ENCODE assay signal across 9 mouse cellular contexts in genomic region chr1:87879494-87880325, GRCm38 (mm10). TPM values are rescaled to one million over a fixed set of nuclear protein-coding genes. Genes with fewer than 3 reads are reported as not detected.
DNase-seq lines count a peak whose midpoint lies in the region; ATAC-seq lines count a peak whose summit lies in the region.
"Had no signal": no experiment of that assay in that cellular context is flagged by ENCODE, and none has a peak within 500 bp of the region (broad histone marks: within the 10 kb centered on the region; RNA-seq: fewer than 3 reads in every experiment).

No protein-coding gene starts in this region.

- H3K4me3 ChIP-seq in midbrain, embryonic 16.5 days (ENCODE audit: low read depth, low read length) = no peak overlapping the region
- no peak overlapping the region for H3K4me3 ChIP-seq in midbrain, embryonic 13.5 days (replicated peaks)
- H3K4me3 ChIP-seq in kidney, embryonic 15.5 days (replicated peaks) = no peak overlapping the region
- H3K4me3 ChIP-seq in liver, embryonic 11.5 days (ENCODE audit: low read depth, low read length) = no peak overlapping the region

- peak; percentile 91 to 92 for DNase-seq in cerebellum, postnatal 10 days
- peak; percentile 64 for DNase-seq in gonadal fat pad, adult 2 months (ENCODE audit: low read depth)
- DNase-seq in liver, embryonic 11.5 days (ENCODE audit: low spot score) = no peak
- peak; percentile 68 for DNase-seq in right cerebral cortex, postnatal 25 days
- no peak for DNase-seq in thymus, adult 18-20 months

- peak overlapping the region; percentile 39; the same call in 1 of the 2 replicates for H3K27ac ChIP-seq in midbrain, embryonic 16.5 days (ENCODE audit: low read length)
- no peak overlapping the region for H3K27ac ChIP-seq in midbrain, embryonic 13.5 days
- peak overlapping the region; percentile 89 for H3K27ac ChIP-seq in kidney, embryonic 15.5 days
- peak overlapping the region; percentile 32; the same call in 1 of the 2 replicates for H3K27ac ChIP-seq in liver, embryonic 11.5 days (ENCODE audit: low read depth, low read length)

- ATAC-seq in midbrain, embryonic 16.5 days = no peak
- ATAC-seq in midbrain, embryonic 13.5 days = no peak
- peak; percentile 86 for ATAC-seq in kidney, embryonic 15.5 days (replicated peaks; ENCODE audit: low FRiP score)
- no peak for ATAC-seq in liver, embryonic 11.5 days (replicated peaks; ENCODE audit: low FRiP score)

- no peaks in the 10 kb centered on the region for H3K27me3 ChIP-seq in midbrain, embryonic 16.5 days (ENCODE audit: control insufficient read depth, insufficient read depth, low read depth, low read length)
- no peaks in the 10 kb centered on the region for H3K27me3 ChIP-seq in midbrain, embryonic 13.5 days
- no peaks in the 10 kb centered on the region for H3K27me3 ChIP-seq in kidney, embryonic 15.5 days
- H3K27me3 ChIP-seq in liver, embryonic 11.5 days (replicated peaks; ENCODE audit: control insufficient read depth, insufficient read depth, low read length) = no peaks in the 10 kb centered on the region

- no peaks in the 10 kb centered on the region for H3K36me3 ChIP-seq in midbrain, embryonic 16.5 days (ENCODE audit: control insufficient read depth, insufficient read depth, low read length)
- peaks cover 21% of the 10 kb centered on the region for H3K36me3 ChIP-seq in midbrain, embryonic 13.5 days
- peaks cover 34% of the 10 kb centered on the region for H3K36me3 ChIP-seq in kidney, embryonic 15.5 days
- H3K36me3 ChIP-seq in liver, embryonic 11.5 days (ENCODE audit: control insufficient read depth, insufficient read depth, low read length) = peaks cover 5% of the 10 kb centered on the region; the same call in 1 of the 2 replicates

- 59% methylated on average over 3 of the region's 3 CpGs for WGBS in midbrain, embryonic 16.5 days
- WGBS in midbrain, embryonic 13.5 days = 73% methylated on average over 3 of the region's 3 CpGs
- 32% methylated on average over 3 of the region's 3 CpGs for WGBS in kidney, embryonic 15.5 days
- 56% methylated on average over 3 of the region's 3 CpGs for WGBS in liver, embryonic 11.5 days

- no peak overlapping the region for H3K4me2 ChIP-seq in midbrain, embryonic 16.5 days (ENCODE audit: low read length)
- no peak overlapping the region for H3K4me2 ChIP-seq in midbrain, embryonic 13.5 days (replicated peaks)
- H3K4me2 ChIP-seq in kidney, embryonic 15.5 days = no peak overlapping the region
- H3K4me2 ChIP-seq in liver, embryonic 11.5 days = no peak overlapping the region

- H3K4me1 ChIP-seq in midbrain, embryonic 16.5 days (ENCODE audit: control insufficient read depth, insufficient read depth, low read length) = peaks cover 24% of the 10 kb centered on the region
- peaks cover 21% of the 10 kb centered on the region for H3K4me1 ChIP-seq in midbrain, embryonic 13.5 days (replicated peaks)
- peaks cover 40% of the 10 kb centered on the region for H3K4me1 ChIP-seq in kidney, embryonic 15.5 days
- peaks cover 45% of the 10 kb centered on the region for H3K4me1 ChIP-seq in liver, embryonic 11.5 days (replicated peaks; ENCODE audit: control insufficient read depth, insufficient read depth, low read length)

- H3K9me3 ChIP-seq in midbrain, embryonic 16.5 days (replicated peaks; ENCODE audit: control insufficient read depth, low read length, poor library complexity, severe bottlenecking) = no peaks in the 10 kb centered on the region
- H3K9me3 ChIP-seq in midbrain, embryonic 13.5 days = no peaks in the 10 kb centered on the region
- no peaks in the 10 kb centered on the region for H3K9me3 ChIP-seq in kidney, embryonic 15.5 days (replicated peaks)
- no peaks in the 10 kb centered on the region for H3K9me3 ChIP-seq in liver, embryonic 11.5 days (ENCODE audit: control insufficient read depth, low read length)
- H3K9me3 ChIP-seq: G1E had no signal

- H3K9ac ChIP-seq in midbrain, embryonic 16.5 days (ENCODE audit: low read depth, low read length) = no peak overlapping the region
- no peak overlapping the region for H3K9ac ChIP-seq in midbrain, embryonic 13.5 days (replicated peaks)
- no peak overlapping the region for H3K9ac ChIP-seq in kidney, embryonic 15.5 days
- no peak overlapping the region for H3K9ac ChIP-seq in liver, embryonic 11.5 days (ENCODE audit: low read depth, low read length)

RNA-seq across cellular contexts. Expression of gene Dgkd, which starts 26.6 kb away (rescaled TPM):
- polyA plus RNA-seq in midbrain, embryonic 16.5 days (2015; fragmentation: Nextera tagmentation; extraction: Ambion mirVana) = 43.7 and 49.0 TPM in 2 replicates
- polyA plus RNA-seq in midbrain, embryonic 13.5 days (2015; fragmentation: Nextera tagmentation; extraction: Ambion mirVana) = 41.2 and 43.7 TPM in 2 replicates
- polyA plus RNA-seq in gonadal fat pad, adult 2 months (2012; rRNA removed) = 44.3 and 47.5 TPM in 2 replicates
- 30.0 and 33.6 TPM in 2 replicates for polyA plus RNA-seq in kidney, embryonic 15.5 days (2015; fragmentation: Nextera tagmentation; extraction: Ambion mirVana)
- polyA plus RNA-seq in liver, embryonic 11.5 days (2014; fragmentation: Nextera tagmentation; extraction: Ambion mirVana) = 33.5 and 33.7 TPM in 2 replicates

Comparison
In these comparisons a context has a peak if more than half of its experiments do, and no peak if none do; other contexts are left out.
1. DNase-seq: peak in cerebellum, postnatal 10 days (2 of 2), gonadal fat pad, adult 2 months (single experiment) and right cerebral cortex, postnatal 25 days (single experiment); none in liver, embryonic 11.5 days (single experiment) and thymus, adult 18-20 months (0 of 2).